Mouse (Mus musculus): ENCODE measurements around the gene Ptpn5. TPM values are rescaled to one million over a fixed set of nuclear protein-coding genes. Genes with fewer than 3 reads are reported as not detected.

The Ptpn5 gene
- total and polyA plus RNA-seq, 2 experiments: 0.02 TPM; not detected in 1

GRCm38 (mm10) chr7:47155849-47156248 lies 22.4 kb upstream of the Ptpn5 start:
- Histone ChIP-seq H3K27me3 (ENCODE audit: control insufficient read depth, insufficient read depth, low read length) (no peaks in the 10 kb centered on the region), H3K36me3 (ENCODE audit: control insufficient read depth, insufficient read depth, low read length) (no peaks in the 10 kb centered on the region), H3K79me2 (ENCODE audit: control insufficient read depth, insufficient read depth, low read length) (no peaks in the 10 kb centered on the region), H3K27ac (replicated peaks; ENCODE audit: insufficient read depth, low read depth, low read length) (no peak overlapping the region), H3K9ac (ENCODE audit: low read depth, low read length) (no peak overlapping the region), H3K4me1 (ENCODE audit: control insufficient read depth, insufficient read depth, low read length) (no peaks in the 10 kb centered on the region), H3K4me3 (ENCODE audit: insufficient read depth, low read depth, low read length) (no peak overlapping the region)
- WGBS: 91% methylated on average over 2 of the region's 2 CpGs
- no peak for DNase-seq (ENCODE audit: extremely low read depth, low read depth, low spot score)
- no peak for TF ChIP-seq CTCF (IDR thresholded peaks at IDR 0.05; ENCODE audit: low read depth, low read length)
- no peak for TF ChIP-seq POLR2A (IDR thresholded peaks at IDR 0.05; ENCODE audit: extremely low read depth, insufficient read depth, low read length)

- no peak for DNase-seq (ENCODE audit: extremely low read depth, low read depth, low spot score)
- Histone ChIP-seq H3K79me2 (ENCODE audit: control insufficient read depth, insufficient read depth, low read length) (no peaks in the 10 kb centered on the region), H3K27me3 (ENCODE audit: control insufficient read depth, insufficient read depth, low read length) (no peaks in the 10 kb centered on the region), H3K9ac (ENCODE audit: low read depth, low read length) (no peak overlapping the region), H3K4me1 (ENCODE audit: control insufficient read depth, insufficient read depth, low read length) (no peaks in the 10 kb centered on the region), H3K36me3 (ENCODE audit: control insufficient read depth, insufficient read depth, low read length) (no peaks in the 10 kb centered on the region), H3K27ac (replicated peaks; ENCODE audit: insufficient read depth, low read depth, low read length) (no peak overlapping the region), H3K4me3 (ENCODE audit: insufficient read depth, low read depth, low read length) (no peak overlapping the region)
- WGBS: 94% methylated on average over 4 of the region's 4 CpGs
- TF ChIP-seq POLR2A (IDR thresholded peaks at IDR 0.05; ENCODE audit: extremely low read depth, insufficient read depth, low read length) (no peak), CTCF (IDR thresholded peaks at IDR 0.05; ENCODE audit: low read depth, low read length) (no peak)
These were observed 21.9 kb upstream of the Ptpn5 start for GRCm38 (mm10) chr7:47155396-47155795.

DNA sequence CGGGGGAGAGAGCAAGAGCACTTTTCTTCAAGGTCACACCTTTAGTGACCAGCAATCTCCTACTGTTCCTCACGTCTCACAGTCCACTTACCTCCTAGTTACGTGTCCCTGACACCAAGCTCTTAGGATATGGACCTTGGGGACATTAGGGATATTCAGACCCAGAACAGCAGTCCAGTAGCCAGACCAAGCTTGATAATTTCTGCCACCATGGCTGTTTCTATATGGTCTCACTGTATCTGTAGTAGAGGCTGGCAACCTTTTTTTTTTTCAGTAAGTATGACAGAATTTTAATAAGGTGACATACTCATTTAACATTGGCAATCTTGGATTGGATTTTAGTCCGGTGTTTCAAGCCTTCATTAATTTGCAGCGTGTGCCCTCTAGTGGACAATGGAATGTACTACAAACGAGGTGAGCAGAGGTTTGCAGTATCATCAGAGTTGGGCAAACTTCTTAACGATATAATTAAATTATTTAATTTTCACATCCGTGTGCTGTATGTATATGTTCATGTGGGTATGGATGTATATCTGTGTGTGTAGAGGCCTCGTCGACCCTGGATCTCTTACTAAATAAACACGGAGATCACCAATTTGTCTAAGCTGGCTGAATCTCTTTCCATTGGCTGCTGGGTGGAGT lies 17.1 kb upstream of the Ptpn5 start:
- no peak overlapping the region for H3K27ac ChIP-seq (replicated peaks; ENCODE audit: insufficient read depth, low read depth, low read length)
- 13% methylated on average over 11 of the region's 11 CpGs for WGBS
- H3K27me3 ChIP-seq (ENCODE audit: control insufficient read depth, insufficient read depth, low read length): no peaks in the 10 kb centered on the region
- DNase-seq (ENCODE audit: extremely low read depth, low read depth, low spot score): peak; percentile 37
- no peak overlapping the region for H3K9ac ChIP-seq (ENCODE audit: low read depth, low read length)
- TF ChIP-seq POLR2A (IDR thresholded peaks at IDR 0.05; ENCODE audit: extremely low read depth, insufficient read depth, low read length): no peak
- peak; percentile 37 for TF ChIP-seq CTCF (IDR thresholded peaks at IDR 0.05; ENCODE audit: low read depth, low read length)
- H3K36me3 ChIP-seq (ENCODE audit: control insufficient read depth, insufficient read depth, low read length): no peaks in the 10 kb centered on the region
- no peak overlapping the region for H3K4me3 ChIP-seq (ENCODE audit: insufficient read depth, low read depth, low read length)
- H3K79me2 ChIP-seq (ENCODE audit: control insufficient read depth, insufficient read depth, low read length): no peaks in the 10 kb centered on the region
- no peaks in the 10 kb centered on the region for H3K4me1 ChIP-seq (ENCODE audit: control insufficient read depth, insufficient read depth, low read length)

DNA sequence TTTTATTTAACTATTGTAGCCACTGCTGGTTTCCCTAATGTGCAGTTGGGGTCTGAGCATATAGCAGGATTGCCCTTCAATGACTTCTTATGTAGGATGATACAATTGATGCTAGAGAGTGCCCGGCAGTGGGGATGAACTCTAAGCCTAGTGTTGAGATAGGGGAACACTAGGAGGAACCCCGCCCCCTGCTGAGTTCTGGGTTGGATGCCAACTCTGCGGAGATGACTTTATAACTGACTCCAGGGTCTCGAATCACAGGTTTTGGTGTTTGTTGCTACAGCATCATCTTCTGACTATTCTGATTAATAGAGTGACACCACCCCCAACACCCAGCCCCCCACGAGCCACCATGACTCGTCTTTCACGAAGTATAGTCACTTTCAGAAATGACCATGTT lies 14.8 kb upstream of the Ptpn5 start:
- Histone ChIP-seq H3K27me3 (ENCODE audit: control insufficient read depth, insufficient read depth, low read length) (no peaks in the 10 kb centered on the region), H3K79me2 (ENCODE audit: control insufficient read depth, insufficient read depth, low read length) (no peaks in the 10 kb centered on the region), H3K4me3 (ENCODE audit: insufficient read depth, low read depth, low read length) (no peak overlapping the region), H3K27ac (replicated peaks; ENCODE audit: insufficient read depth, low read depth, low read length) (no peak overlapping the region), H3K36me3 (ENCODE audit: control insufficient read depth, insufficient read depth, low read length) (no peaks in the 10 kb centered on the region), H3K9ac (ENCODE audit: low read depth, low read length) (no peak overlapping the region), H3K4me1 (ENCODE audit: control insufficient read depth, insufficient read depth, low read length) (no peaks in the 10 kb centered on the region)
- 83% methylated on average over 7 of the region's 7 CpGs for WGBS
- DNase-seq (ENCODE audit: extremely low read depth, low read depth, low spot score): no peak
- no peak for TF ChIP-seq POLR2A (IDR thresholded peaks at IDR 0.05; ENCODE audit: extremely low read depth, insufficient read depth, low read length)
- TF ChIP-seq CTCF (IDR thresholded peaks at IDR 0.05; ENCODE audit: low read depth, low read length): no peak

DNA sequence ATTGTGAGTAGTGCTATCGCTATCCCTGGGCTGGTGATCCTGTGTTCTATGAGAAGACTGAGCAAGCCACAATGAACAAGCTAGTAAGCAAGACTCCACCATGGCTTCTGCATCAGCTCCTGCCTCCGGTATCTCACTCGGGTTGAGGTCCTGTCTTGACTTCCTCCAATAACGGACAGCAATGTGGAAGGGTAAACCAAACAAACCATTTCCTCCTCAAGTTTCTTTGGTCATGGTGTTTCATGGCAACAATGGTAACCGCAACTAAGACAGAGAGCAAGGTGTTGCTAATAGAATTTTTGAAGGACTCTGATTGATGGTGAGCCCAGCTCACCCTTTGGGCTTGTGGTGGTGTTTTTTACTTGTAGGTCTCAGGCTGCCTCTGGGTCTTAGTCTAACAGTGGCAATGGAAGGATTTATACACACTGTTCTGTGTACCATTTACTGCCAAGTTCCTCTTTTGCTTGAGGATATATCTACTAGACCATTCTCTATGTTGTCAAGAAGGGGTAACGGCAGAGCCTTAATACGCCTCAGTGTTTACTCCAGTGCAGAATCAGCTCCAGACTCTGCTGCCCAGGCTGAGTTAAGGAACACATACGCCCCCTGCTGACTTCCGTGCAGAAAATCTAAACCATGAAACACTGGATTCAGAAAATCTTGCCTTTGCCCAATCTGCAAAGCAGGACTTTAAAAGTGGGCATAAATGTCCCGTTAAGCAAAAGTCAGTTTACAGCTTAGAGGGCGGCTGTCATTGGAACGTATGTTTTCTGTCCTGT lies 12.7 kb upstream of the Ptpn5 start:
- Histone ChIP-seq H3K4me3 (ENCODE audit: insufficient read depth, low read depth, low read length) (no peak overlapping the region), H3K79me2 (ENCODE audit: control insufficient read depth, insufficient read depth, low read length) (no peaks in the 10 kb centered on the region), H3K36me3 (ENCODE audit: control insufficient read depth, insufficient read depth, low read length) (no peaks in the 10 kb centered on the region), H3K9ac (ENCODE audit: low read depth, low read length) (no peak overlapping the region), H3K27ac (replicated peaks; ENCODE audit: insufficient read depth, low read depth, low read length) (no peak overlapping the region), H3K4me1 (ENCODE audit: control insufficient read depth, insufficient read depth, low read length) (no peaks in the 10 kb centered on the region), H3K27me3 (ENCODE audit: control insufficient read depth, insufficient read depth, low read length) (no peaks in the 10 kb centered on the region)
- 53% methylated on average over 12 of the region's 12 CpGs for WGBS
- TF ChIP-seq POLR2A (IDR thresholded peaks at IDR 0.05; ENCODE audit: extremely low read depth, insufficient read depth, low read length): no peak
- peak; percentile 21; the same call in 1 of the 2 replicates for TF ChIP-seq CTCF (IDR thresholded peaks at IDR 0.05; ENCODE audit: low read depth, low read length)
- peak; percentile 2 for DNase-seq (ENCODE audit: extremely low read depth, low read depth, low spot score)

GRCm38 (mm10) chr7:47144299-47144698 lies 10.8 kb upstream of the Ptpn5 start:
- Histone ChIP-seq H3K27ac (replicated peaks; ENCODE audit: insufficient read depth, low read depth, low read length) (no peak overlapping the region), H3K36me3 (ENCODE audit: control insufficient read depth, insufficient read depth, low read length) (no peaks in the 10 kb centered on the region), H3K27me3 (ENCODE audit: control insufficient read depth, insufficient read depth, low read length) (no peaks in the 10 kb centered on the region), H3K4me3 (ENCODE audit: insufficient read depth, low read depth, low read length) (no peak overlapping the region), H3K4me1 (ENCODE audit: control insufficient read depth, insufficient read depth, low read length) (no peaks in the 10 kb centered on the region), H3K79me2 (ENCODE audit: control insufficient read depth, insufficient read depth, low read length) (no peaks in the 10 kb centered on the region), H3K9ac (ENCODE audit: low read depth, low read length) (no peak overlapping the region)
- WGBS: 27% methylated on average over 6 of the region's 6 CpGs
- DNase-seq (ENCODE audit: extremely low read depth, low read depth, low spot score): no peak
- TF ChIP-seq CTCF (IDR thresholded peaks at IDR 0.05; ENCODE audit: low read depth, low read length) (no peak), POLR2A (IDR thresholded peaks at IDR 0.05; ENCODE audit: extremely low read depth, insufficient read depth, low read length) (no peak)
